Mouse (Mus musculus) G1E (cell line): ENCODE data around the gene Spic.

Source experiments
- CTCF ChIP-seq: IDR thresholded peaks from 2 replicates; pipeline ENCODE4 v1.5.1; 2012; ENCODE audit warnings: low read depth, low read length, inconsistent platforms, mixed read lengths
- GATA2 ChIP-seq: IDR thresholded peaks from 2 replicates; pipeline ENCODE4 v1.6.1; 2012; ENCODE audit warnings: low read depth, low read length, inconsistent platforms, borderline replicate concordance

GRCm38 (mm10) chr10:88627052-88627451, 57.8 kb downstream of the Spic start:
- no peak for TF ChIP-seq CTCF
- TF ChIP-seq GATA2, result no peak
